Mouse (Mus musculus) CH12.LX (cell line): ENCODE measurements at regions not wholly inside any gene's neighbourhood (a gene's known extent, or its start where the extent isn't known, plus 50 kb on each side); places are given as distances from the start of the nearest gene placed in this dataset.

Source experiments
- ELF1 ChIP-seq: IDR thresholded peaks from 2 replicates; pipeline ENCODE4 v1.6.1; 2014; ENCODE audit warnings: low read depth, mild to moderate bottlenecking, inconsistent platforms, low read length, improper control_type of control experiment
- HCFC1 ChIP-seq: IDR thresholded peaks from 2 replicates; pipeline ENCODE4 v1.6.1; 2012; ENCODE audit warnings: low read depth, mild to moderate bottlenecking, inconsistent platforms, low read length, improper control_type of control experiment
- JUN ChIP-seq: IDR thresholded peaks from 2 replicates; pipeline ENCODE4 v1.6.1; 2011; ENCODE audit warnings: low read depth, mild to moderate bottlenecking, low read length, improper control_type of control experiment, moderate library complexity; ENCODE audit not compliant: insufficient read depth
- MAX ChIP-seq: IDR thresholded peaks from 2 replicates; pipeline ENCODE4 v1.6.1; 2011; ENCODE audit warnings: low read length, improper control_type of control experiment
- POLR2A ChIP-seq: IDR thresholded peaks from 2 replicates; pipeline ENCODE4 v1.6.1; 2011; ENCODE audit warnings: low read depth, mild to moderate bottlenecking, improper control_type of control experiment, low read length
- SMC3 ChIP-seq: IDR thresholded peaks from 2 replicates; pipeline ENCODE4 v1.6.1; 2011; ENCODE audit warnings: low read depth, low read length, improper control_type of control experiment
- ZNF384 ChIP-seq: IDR thresholded peaks from 2 replicates; pipeline ENCODE4 v1.6.1; 2012; ENCODE audit warnings: low read depth, low read length, improper control_type of control experiment, inconsistent platforms

- TF ChIP-seq POLR2A (no peak), ELF1 (no peak), HCFC1 (no peak), JUN (no peak), MAX (no peak), SMC3 (no peak), ZNF384 (no peak)
Observed at GRCm38 (mm10) chr17:88388441-88388951, 52.0 kb upstream of the Foxn2 start.
